Comparison of ENCODE assay signal across 27 mouse cellular contexts in the genomic region with DNA sequence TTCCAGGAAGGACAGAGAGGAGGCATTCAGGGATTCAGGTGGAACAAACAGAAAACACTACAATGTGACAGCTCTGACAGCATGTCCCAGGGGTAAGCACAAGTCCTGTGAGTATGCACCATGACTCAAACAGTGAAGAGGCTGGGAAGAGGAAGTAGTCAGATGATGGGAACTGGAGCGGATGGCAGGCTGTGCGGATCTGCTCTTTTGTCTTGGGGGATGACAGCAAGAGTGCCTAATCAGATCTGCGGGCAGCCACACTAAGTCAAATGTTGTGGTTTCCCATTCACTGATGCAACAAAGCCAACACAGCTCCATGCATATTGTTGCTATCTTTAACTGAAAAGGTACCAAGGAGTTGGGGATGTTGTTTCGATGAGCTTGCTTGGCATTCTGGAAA. TPM values are rescaled to one million over a fixed set of nuclear protein-coding genes. Genes with fewer than 3 reads are reported as not detected.
DNase-seq lines count a peak whose midpoint lies in the region; ATAC-seq and TF ChIP-seq lines count a peak whose summit lies in the region.
"Had no signal": no experiment of that assay in that cellular context is flagged by ENCODE, and none has a peak within 500 bp of the region (broad histone marks: within the 10 kb centered on the region; RNA-seq: fewer than 3 reads in every experiment).

No protein-coding gene starts in this region.

- no peaks in the 10 kb centered on the region for H3K36me3 ChIP-seq in liver, adult 2 months (ENCODE audit: control insufficient read depth, insufficient read depth, low read length)
- H3K36me3 ChIP-seq in liver, embryonic 11.5 days (ENCODE audit: control insufficient read depth, insufficient read depth, low read length), result no peaks in the 10 kb centered on the region
- H3K36me3 ChIP-seq in MEL (ENCODE audit: control insufficient read depth in 1 of 2, insufficient read depth in 2 of 2, low read length in 2 of 2), result no peaks in the 10 kb centered on the region
- H3K36me3 ChIP-seq in macrophage (ENCODE audit: inconsistent target), result no peaks in the 10 kb centered on the region
- H3K36me3 ChIP-seq in heart, adult 2 months (ENCODE audit: control insufficient read depth, insufficient read depth, low read length), result no peaks in the 10 kb centered on the region
- H3K36me3 ChIP-seq: heart, embryonic 10.5 days; hindbrain, embryonic 10.5 days; limb, embryonic 10.5 days; liver, embryonic 13.5 days; midbrain, embryonic 10.5 days; neural tube, embryonic 12.5 days had no signal

- no peak overlapping the region for H3K9ac ChIP-seq in liver, adult 2 months (ENCODE audit: low read depth, low read length)
- no peak overlapping the region for H3K9ac ChIP-seq in liver, embryonic 11.5 days (ENCODE audit: low read depth, low read length)
- no peak overlapping the region for H3K9ac ChIP-seq in MEL (ENCODE audit: control insufficient read depth, low read depth, low read length, poor library complexity, severe bottlenecking)
- H3K9ac ChIP-seq in heart, adult 2 months (ENCODE audit: low read depth, low read length), result no peak overlapping the region
- H3K9ac ChIP-seq: forebrain, embryonic 13.5 days; liver, embryonic 13.5 days; lung, embryonic 14.5 days; neural tube, embryonic 12.5 days had no signal

- TF ChIP-seq POLR2A in liver, adult 2 months (IDR thresholded peaks at IDR 0.05; ENCODE audit: extremely low read depth, insufficient read depth, low read length), result no peak
- no peak for TF ChIP-seq POLR2A in MEL (IDR thresholded peaks at IDR 0.05; ENCODE audit: control insufficient read depth in 1 of 2, insufficient read depth in 1 of 2, low read depth in 1 of 2, low read length in 2 of 2, poor library complexity in 1 of 2)
- no peak for TF ChIP-seq POLR2A in heart, adult 2 months (IDR thresholded peaks at IDR 0.05; ENCODE audit: insufficient read depth, low read depth, low read length)

- H3K4me2 ChIP-seq in liver, embryonic 11.5 days, result no peak overlapping the region
- H3K4me2 ChIP-seq: forebrain, embryonic 13.5 days; liver, embryonic 13.5 days; lung, embryonic 14.5 days; neural tube, embryonic 12.5 days had no signal

- WGBS in liver, adult 2 months, result 84% methylated on average over 4 of the region's 4 CpGs
- 50% methylated on average over 4 of the region's 4 CpGs for WGBS in liver, embryonic 11.5 days
- WGBS in macrophage (ENCODE audit: missing documents), result 4% methylated on average over 4 of the region's 4 CpGs
- 57% methylated on average over 4 of the region's 4 CpGs for WGBS in heart, adult 2 months

- peak; percentile 3 for DNase-seq in liver, adult 2 months (ENCODE audit: extremely low read depth, low read depth, low spot score)
- no peak for DNase-seq in liver, embryonic 11.5 days (ENCODE audit: low spot score)
- peak; percentile 5 for DNase-seq in MEL (ENCODE audit: low read depth, low spot score)
- DNase-seq in gastrocnemius, postnatal 4 days (ENCODE audit: low spot score in 2 of 2), result no peak
- no peak for DNase-seq in neural tube, embryonic 10.5 days (ENCODE audit: extremely low spot score, low spot score)
- DNase-seq in heart, adult 2 months, result no peak
- DNase-seq: adrenal gland, postnatal 36 days; cerebellum, adult 11 months; gastrocnemius, postnatal 14 days; kidney, postnatal 25 days; liver, embryonic 13.5 days; lung, embryonic 14.5 days; retina, postnatal 1 day; right cerebral cortex, postnatal 25 days; spleen, adult 18-20 months; thymus, postnatal 25 days had no signal

- H3K27me3 ChIP-seq in liver, adult 2 months (ENCODE audit: control insufficient read depth, insufficient read depth, low read length), result no peaks in the 10 kb centered on the region
- no peaks in the 10 kb centered on the region for H3K27me3 ChIP-seq in liver, embryonic 11.5 days (replicated peaks; ENCODE audit: control insufficient read depth, insufficient read depth, low read length)
- H3K27me3 ChIP-seq in MEL (ENCODE audit: control insufficient read depth in 1 of 2, insufficient read depth in 2 of 2, low read length in 2 of 2), result no peaks in the 10 kb centered on the region
- no peaks in the 10 kb centered on the region for H3K27me3 ChIP-seq in heart, adult 2 months (ENCODE audit: control insufficient read depth, insufficient read depth, low read length)
- H3K27me3 ChIP-seq: forebrain, embryonic 13.5 days; liver, embryonic 13.5 days; neural tube, embryonic 12.5 days had no signal

- no peaks in the 10 kb centered on the region for H3K9me3 ChIP-seq in liver, embryonic 11.5 days (ENCODE audit: control insufficient read depth, low read length)
- H3K9me3 ChIP-seq in MEL (replicated peaks; ENCODE audit: insufficient read depth, low read length), result no peaks in the 10 kb centered on the region
- H3K9me3 ChIP-seq: forebrain, embryonic 13.5 days; heart, embryonic 10.5 days; hindbrain, embryonic 10.5 days; limb, embryonic 10.5 days; liver, embryonic 13.5 days; midbrain, embryonic 10.5 days; neural tube, embryonic 12.5 days had no signal

- intact Hi-C loops in heart, adult 2 months (cut with DNase I), result no loop called here

- H3K4me1 ChIP-seq in liver, adult 2 months (ENCODE audit: control insufficient read depth, insufficient read depth, low read length), result no peaks in the 10 kb centered on the region
- H3K4me1 ChIP-seq in liver, embryonic 11.5 days (replicated peaks; ENCODE audit: control insufficient read depth, insufficient read depth, low read length), result no peaks in the 10 kb centered on the region
- H3K4me1 ChIP-seq in MEL (ENCODE audit: control insufficient read depth in 1 of 2, insufficient read depth in 2 of 2, low read length in 2 of 2), result no peaks in the 10 kb centered on the region
- H3K4me1 ChIP-seq in heart, adult 2 months (ENCODE audit: control insufficient read depth, insufficient read depth, low read length), result no peaks in the 10 kb centered on the region
- H3K4me1 ChIP-seq: forebrain, embryonic 13.5 days; hindbrain, embryonic 10.5 days; limb, embryonic 10.5 days; liver, embryonic 13.5 days; midbrain, embryonic 10.5 days; neural tube, embryonic 12.5 days had no signal

- no peak overlapping the region for H3K4me3 ChIP-seq in liver, adult 2 months (ENCODE audit: insufficient read depth, low read depth, low read length)
- no peak overlapping the region for H3K4me3 ChIP-seq in liver, embryonic 11.5 days (ENCODE audit: low read depth, low read length)
- no peak overlapping the region for H3K4me3 ChIP-seq in MEL (ENCODE audit: control insufficient read depth in 1 of 2, insufficient read depth in 1 of 2, low read depth in 2 of 2, low read length in 2 of 2)
- H3K4me3 ChIP-seq in macrophage (ENCODE audit: inconsistent target), result no peak overlapping the region
- H3K4me3 ChIP-seq in heart, adult 2 months, result no peak overlapping the region
- H3K4me3 ChIP-seq: forebrain, embryonic 13.5 days; heart, embryonic 10.5 days; hindbrain, embryonic 10.5 days; layer of hippocampus, adult 2 months; limb, embryonic 10.5 days; liver, embryonic 13.5 days; midbrain, embryonic 10.5 days; neural tube, embryonic 12.5 days had no signal

- no peak for TF ChIP-seq EP300 in MEL (IDR thresholded peaks at IDR 0.05; ENCODE audit: low read depth in 1 of 2, low read length in 2 of 2)
- TF ChIP-seq EP300 in heart, adult 2 months (IDR thresholded peaks at IDR 0.05; ENCODE audit: insufficient read depth, low read depth, low read length), result no peak

- TF ChIP-seq RAD21 in MEL (IDR thresholded peaks at IDR 0.05; ENCODE audit: low read depth, low read length), result no peak

- no peak overlapping the region for H3K27ac ChIP-seq in liver, adult 2 months (replicated peaks; ENCODE audit: insufficient read depth, low read depth, low read length)
- no peak overlapping the region for H3K27ac ChIP-seq in liver, embryonic 11.5 days (ENCODE audit: low read depth, low read length)
- H3K27ac ChIP-seq in MEL (ENCODE audit: control insufficient read depth, low read depth, low read length) (no peak overlapping the region), macrophage (peak overlapping the region; percentile 29; the same call in 1 of the 2 replicates)
- H3K27ac ChIP-seq in heart, adult 2 months, result no peak overlapping the region
- H3K27ac ChIP-seq: forebrain, embryonic 13.5 days; heart, embryonic 10.5 days; hindbrain, embryonic 10.5 days; hindbrain, postnatal 0 days; layer of hippocampus, adult 2 months; limb, embryonic 10.5 days; liver, embryonic 13.5 days; midbrain, embryonic 10.5 days; neural tube, embryonic 12.5 days had no signal

- no peaks in the 10 kb centered on the region for H3K79me2 ChIP-seq in liver, adult 2 months (ENCODE audit: control insufficient read depth, insufficient read depth, low read length)
- H3K79me2 ChIP-seq in MEL (ENCODE audit: control insufficient read depth, insufficient read depth, low read length, poor library complexity) (no peaks in the 10 kb centered on the region), macrophage (ENCODE audit: inconsistent target) (no peaks in the 10 kb centered on the region)
- no peaks in the 10 kb centered on the region for H3K79me2 ChIP-seq in heart, adult 2 months (replicated peaks; ENCODE audit: control insufficient read depth, insufficient read depth, low read length)

- no peak for ATAC-seq in liver, embryonic 11.5 days (replicated peaks; ENCODE audit: low FRiP score)
- ATAC-seq in neutrophil, adult 5-6 weeks (ENCODE audit: extremely low read depth, insufficient number of reproducible peaks, low FRiP score, poor library complexity, severe bottlenecking), result peak; percentile 57; the same call in 1 of the 2 replicates
- ATAC-seq: forebrain, embryonic 13.5 days; hindbrain, postnatal 0 days; intestine, embryonic 16.5 days had no signal

- no peak for TF ChIP-seq CTCF in liver, adult 2 months (IDR thresholded peaks at IDR 0.05; ENCODE audit: low read depth, low read length)
- no peak for TF ChIP-seq CTCF in MEL (IDR thresholded peaks at IDR 0.05 in 2 of 3, conservative IDR thresholded peaks at IDR 0.05 in 1 of 3; ENCODE audit: control insufficient read depth in 1 of 3, insufficient read depth in 1 of 3, low read depth in 2 of 3, low read length in 3 of 3, poor library complexity in 1 of 3, severe bottlenecking in 1 of 3)
- no peak for TF ChIP-seq CTCF in heart, adult 2 months (IDR thresholded peaks at IDR 0.05)

RNA-seq across cellular contexts. Expression of a gene that starts 20.2 kb away (rescaled TPM):
- 0.40 and 0.55 TPM in 2 replicates for total RNA-seq in liver, adult 2 months (2014; rRNA removed)
- 0.09 and 0.14 TPM in 2 replicates for polyA plus RNA-seq in liver, adult 2 months (2012; rRNA removed)
- 2.6 and 3.3 TPM in 2 replicates for polyA plus RNA-seq in liver, embryonic 11.5 days (2014; fragmentation: Nextera tagmentation; extraction: Ambion mirVana)
- not detected in 2 replicates for total RNA-seq in MEL (2012; rRNA removed)
- polyA plus RNA-seq in MEL (2012; ENCODE audit: insufficient read depth in 1 of 2, insufficient read length in 2 of 2, low read depth in 1 of 2, low replicate concordance in 2 of 2, missing spikeins in 1 of 2) (not detected), macrophage (2018) (0.91 to 1.3 TPM (median 1.1 TPM) in 3 replicates)
- 1 to 10 TPM in 17 of 26 experiments, under 1 TPM in 7, not detected in 2; 0.20 to 6.5 (median 1.8) TPM for total RNA-seq in macrophage (2018; cell fraction: chromatin; rRNA removed)
- 1 to 10 TPM in 21 of 26 experiments, under 1 TPM in 5; 0.37 to 3.2 (median 1.4) TPM for total RNA-seq in macrophage (2018; cell fraction: cytosol; rRNA removed)
- 1 to 10 TPM in 20 of 26 experiments, under 1 TPM in 5, not detected in 1; 0.61 to 7.5 (median 2.4) TPM for total RNA-seq in macrophage (2018; cell fraction: nucleus; rRNA removed)
- total RNA-seq in neutrophil, adult 5-6 weeks (2017), result 2.6 and 2.9 TPM in 2 replicates
- 1 to 10 TPM; 5.3 to 6.2 TPM for total RNA-seq in gastrocnemius, postnatal 4 days (2021)
- total RNA-seq in heart, adult 2 months (2021), result 1 to 10 TPM; 4.9 to 5.9 TPM
- polyA plus RNA-seq in heart, adult 2 months (2012; rRNA removed), result 1.5 and 2.6 TPM in 2 replicates

Comparison
In these comparisons a context has a peak if more than half of its experiments do, and no peak if none do; other contexts are left out.
1. DNase-seq: peak in liver, adult 2 months (single experiment) and MEL (single experiment); none in liver, embryonic 11.5 days (single experiment), gastrocnemius, postnatal 4 days (0 of 2), neural tube, embryonic 10.5 days (single experiment) and heart, adult 2 months (0 of 2).